Mouse (Mus musculus) lung, adult 2 months (tissue): Measurements from ENCODE around the gene Arap2. TPM values are rescaled to one million over a fixed set of nuclear protein-coding genes. Genes with fewer than 3 reads are reported as not detected.

Experiments
- DNase-seq: peaks from one replicate; pipeline ENCODE4 v3.0.0; 2022
- H3K4me1 ChIP-seq: fragments of 200-500 bp; 2 replicates; pipeline ENCODE4 v1.6.1; 2011; ENCODE audit warnings: low read length; ENCODE audit not compliant: control insufficient read depth, insufficient read depth
- H3K4me3 ChIP-seq: fragments of 200-500 bp; replicated peaks from 2 replicates; pipeline ENCODE3; 2011; ENCODE audit warnings: low read depth, mild to moderate bottlenecking, control low read depth, low read length; ENCODE audit errors: extremely low read depth
- CTCF ChIP-seq: fragments of 200-500 bp; IDR thresholded peaks from 2 replicates; pipeline ENCODE4 v1.5.1; 2011; ENCODE audit warnings: mild to moderate bottlenecking, low read length, control low read depth; ENCODE audit not compliant: insufficient read depth
- POLR2A ChIP-seq: fragments of 200-500 bp; IDR thresholded peaks from 2 replicates; pipeline ENCODE4 v1.6.1; 2011; ENCODE audit warnings: low read depth, mild to moderate bottlenecking, control low read depth, low read length, borderline replicate concordance; ENCODE audit errors: extremely low read depth
- WGBS: fragments of 180-500 bp; shearing (Covaris S2); methylation state at CpG from one replicate; pipeline ENCODE4 v1.1.7; 2018; 5-methylcytosine and 5-hydroxymethylcytosine counted together
- polyA plus RNA-seq: library from polyadenylated mRNA; depleted of rRNA; stranded (reverse); fragments of >200 nt; gene quantifications from 2 replicates; pipeline ENCODE4 v1.2.3, GENCODE M21; 2012

Arap2 gene
- polyA plus RNA-seq, 1 experiment: 15.8 TPM

DNA sequence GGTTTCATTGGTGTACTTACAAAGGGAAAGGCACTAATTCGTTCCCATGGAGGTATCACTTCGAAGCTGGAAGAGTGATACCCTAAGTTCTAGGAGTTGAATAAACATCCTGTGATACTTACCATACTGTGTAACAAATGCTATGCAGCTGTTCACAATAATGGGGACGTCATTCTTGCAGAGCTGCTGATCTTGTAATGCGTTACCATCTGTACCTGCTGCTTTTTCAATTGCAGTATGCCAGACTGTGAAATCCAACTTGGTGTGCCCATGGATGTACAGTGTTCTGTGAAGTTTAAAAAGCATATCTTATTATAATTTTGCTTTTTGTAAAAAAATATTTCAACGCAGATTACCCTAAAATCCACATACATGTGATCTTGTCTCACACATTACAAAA is 112.0 kb downstream of the Arap2 start:
- H3K4me1 ChIP-seq: no peaks in the 10 kb centered on the region
- TF ChIP-seq POLR2A (no peak), CTCF (no peak)
- 61% methylated on average over 5 of the region's 5 CpGs for WGBS
- DNase-seq: no peak
- H3K4me3 ChIP-seq: no peak overlapping the region

DNA sequence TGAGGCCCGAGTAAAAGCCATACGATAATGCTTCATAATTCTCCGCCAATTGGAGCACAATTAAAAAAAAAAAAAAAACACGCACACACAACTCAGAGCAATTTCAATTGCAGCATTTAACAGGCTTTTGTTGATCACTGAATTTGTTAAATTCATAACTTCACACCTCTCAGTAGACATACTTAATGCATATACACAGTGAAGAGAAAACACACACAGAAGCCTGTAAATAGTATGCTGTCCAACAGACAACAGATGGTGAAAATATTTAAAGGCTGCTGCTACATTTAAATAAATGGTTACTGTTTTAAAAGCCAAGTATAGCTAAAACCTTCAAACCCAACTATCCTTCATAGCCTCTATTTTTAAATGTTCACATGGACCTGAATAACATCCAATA is 123.6 kb downstream of the Arap2 start:
- Histone ChIP-seq H3K4me3 (no peak overlapping the region), H3K4me1 (no peaks in the 10 kb centered on the region)
- DNase-seq: no peak
- 95% methylated on average over 4 of the region's 4 CpGs for WGBS
- TF ChIP-seq CTCF: no peak
- TF ChIP-seq POLR2A: no peak

DNA sequence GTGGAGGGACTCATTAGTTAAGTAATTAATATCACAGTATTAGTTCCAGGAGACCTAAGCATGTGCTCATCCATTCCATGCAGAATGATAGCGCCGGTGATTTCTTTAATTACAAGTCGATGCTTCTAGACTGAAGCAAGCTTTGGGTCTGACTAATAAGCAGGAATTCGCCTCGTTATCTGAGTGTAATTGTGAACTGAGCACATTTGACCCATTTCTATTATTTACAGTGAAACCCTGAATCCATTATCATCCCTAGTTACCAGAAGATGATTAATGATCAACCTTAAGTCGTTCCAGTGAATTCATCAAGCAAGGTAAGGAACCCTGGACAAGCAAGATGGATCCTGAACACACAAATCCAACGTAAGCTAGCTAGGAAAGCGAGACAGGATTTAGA is 125.5 kb downstream of the Arap2 start:
- TF ChIP-seq CTCF (no peak), POLR2A (no peak)
- DNase-seq: no peak
- H3K4me1 ChIP-seq: no peaks in the 10 kb centered on the region
- no peak overlapping the region for H3K4me3 ChIP-seq
- 84% methylated on average over 8 of the region's 8 CpGs for WGBS

DNA sequence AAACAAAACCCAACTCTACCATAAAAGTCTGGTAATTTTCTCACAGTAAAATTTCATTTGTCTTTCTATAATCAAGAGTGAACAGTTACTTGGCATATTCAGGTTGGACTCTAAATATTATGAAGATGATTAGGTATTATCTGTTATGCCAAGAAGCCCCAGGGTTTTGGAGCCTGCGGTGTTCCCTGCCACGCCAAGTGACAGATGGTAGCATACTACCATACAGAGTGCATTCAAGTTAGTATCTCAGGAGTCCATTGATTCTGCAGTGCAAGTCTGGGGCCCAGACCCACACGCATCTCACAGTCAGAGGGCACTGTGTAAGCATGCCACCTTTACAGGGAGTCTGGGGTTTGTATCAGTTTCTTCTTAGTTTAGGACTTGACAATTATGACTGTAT is 129.6 kb downstream of the Arap2 start:
- TF ChIP-seq POLR2A (no peak), CTCF (no peak)
- 93% methylated on average over 3 of the region's 3 CpGs for WGBS

DNA sequence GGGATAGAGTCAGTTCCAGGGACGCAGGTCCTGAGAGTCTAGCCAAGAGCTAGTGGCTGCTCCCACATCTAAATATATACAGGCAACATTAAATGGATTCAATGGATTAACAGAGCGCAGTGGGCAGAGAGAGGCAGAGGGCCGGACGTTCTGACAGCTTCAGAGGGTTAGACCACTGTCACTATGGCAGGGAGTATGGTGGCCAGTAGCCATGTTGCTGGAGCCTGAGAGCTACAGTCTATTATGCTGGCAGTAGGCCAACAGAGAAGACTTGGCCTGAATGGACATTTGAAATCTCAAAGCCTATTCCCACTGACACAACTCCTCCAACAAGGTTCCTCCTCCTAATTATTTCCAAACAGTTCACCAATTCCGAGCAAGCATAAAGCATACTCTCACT is 137.1 kb downstream of the Arap2 start:
- WGBS: 86% methylated on average over 5 of the region's 5 CpGs
- no peak for TF ChIP-seq POLR2A
- no peak for DNase-seq
- Histone ChIP-seq H3K4me1 (no peaks in the 10 kb centered on the region), H3K4me3 (no peak overlapping the region)

More for the DNA sequence above, 129.6 kb downstream of the Arap2 start:
- Histone ChIP-seq H3K4me3 (no peak overlapping the region), H3K4me1 (no peaks in the 10 kb centered on the region)
- DNase-seq: no peak

DNA sequence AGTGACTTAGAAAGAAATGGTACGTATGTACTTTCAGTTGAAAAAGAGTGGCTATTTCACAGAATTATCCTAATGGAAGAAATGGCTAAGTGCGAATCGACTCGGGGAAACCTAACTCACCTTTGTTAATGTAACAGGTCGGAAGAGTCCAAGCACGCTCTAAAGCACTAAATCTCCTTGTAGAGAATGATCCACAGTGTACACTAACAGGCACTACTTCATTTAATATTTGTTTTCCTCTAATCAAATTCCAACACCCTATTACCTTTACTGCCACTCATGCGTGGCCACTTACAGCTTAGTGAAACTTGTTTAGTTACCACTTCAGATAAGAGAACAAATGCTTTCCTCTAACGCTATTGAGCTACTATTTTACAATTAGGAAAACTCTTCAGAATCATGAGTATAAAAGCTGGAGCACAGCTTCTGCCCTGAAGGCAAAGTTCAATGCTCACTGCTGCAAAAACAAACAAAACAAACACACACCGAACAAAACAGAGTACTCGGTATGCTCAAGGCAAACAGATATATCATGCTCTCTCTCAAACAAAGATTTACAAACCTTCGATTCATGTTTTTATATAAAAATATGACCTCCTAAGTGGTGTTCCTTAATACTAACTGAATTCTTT is 143.0 kb downstream of the Arap2 start:
- Histone ChIP-seq H3K4me1 (no peaks in the 10 kb centered on the region), H3K4me3 (no peak overlapping the region)
- 66% methylated on average over 11 of the region's 11 CpGs for WGBS
- no peak for DNase-seq
- no peak for TF ChIP-seq POLR2A
- no peak for TF ChIP-seq CTCF

DNA sequence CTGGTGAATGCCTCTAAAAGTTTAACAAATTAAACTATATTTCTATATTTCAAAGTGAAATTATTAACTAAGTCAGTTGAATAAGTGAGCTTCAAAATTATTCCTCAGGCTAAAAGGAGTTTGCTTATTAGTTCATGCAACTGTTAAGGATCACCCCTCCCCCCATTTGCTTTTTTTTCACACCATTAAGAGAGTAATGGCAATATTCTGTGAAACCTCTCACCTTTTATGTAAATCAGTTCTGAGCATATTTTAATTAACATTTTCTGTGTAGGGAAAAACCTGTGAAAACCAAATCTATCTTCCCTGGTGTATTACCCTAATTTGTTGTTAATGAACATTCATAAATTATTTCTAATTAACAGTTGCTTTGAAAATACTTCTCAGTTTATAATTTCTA is 147.7 kb downstream of the Arap2 start:
- no peaks in the 10 kb centered on the region for H3K4me1 ChIP-seq
- H3K4me3 ChIP-seq: no peak overlapping the region
- DNase-seq: no peak
- TF ChIP-seq CTCF: no peak
- no peak for TF ChIP-seq POLR2A

DNA sequence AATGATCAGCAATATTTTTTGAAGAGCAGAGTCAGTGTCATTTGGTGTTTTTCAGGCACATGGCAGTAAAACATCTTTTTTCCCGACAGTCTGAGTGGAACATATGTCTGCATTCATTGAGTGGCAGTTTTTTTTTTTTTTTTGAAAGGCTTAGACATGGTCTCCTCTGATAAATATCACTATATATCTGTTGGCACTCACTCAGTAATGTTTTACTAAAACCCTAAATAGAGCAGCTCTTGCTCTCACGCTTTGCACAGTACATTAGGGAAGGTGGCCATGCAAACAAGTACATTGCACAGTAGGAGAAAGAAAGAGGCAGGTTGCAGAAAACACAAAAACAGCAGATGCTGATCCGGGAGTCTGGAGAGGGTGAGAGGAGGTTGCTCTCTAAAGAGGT is 154.0 kb downstream of the Arap2 start:
- 75% methylated on average over 3 of the region's 3 CpGs for WGBS
- Histone ChIP-seq H3K4me1 (no peaks in the 10 kb centered on the region), H3K4me3 (no peak overlapping the region)
- TF ChIP-seq CTCF (no peak), POLR2A (no peak)
- no peak for DNase-seq

DNA sequence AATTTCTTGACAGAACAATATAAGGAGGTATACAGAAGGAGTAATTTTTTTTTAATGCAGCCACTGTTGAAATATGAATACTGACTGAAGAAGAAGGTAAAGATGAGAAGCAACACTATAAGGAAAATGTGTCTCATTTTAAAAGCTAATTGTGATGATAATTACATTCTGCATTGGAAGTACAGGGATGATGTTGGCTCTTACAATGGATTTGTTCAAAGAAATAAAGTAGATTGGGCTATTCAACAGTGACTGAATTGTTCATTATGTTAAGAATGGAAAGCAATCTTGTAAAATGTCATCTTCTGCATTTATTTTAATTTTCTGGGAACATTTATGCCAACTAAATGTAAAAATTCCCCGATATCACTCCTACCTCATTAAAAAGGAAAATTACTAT is 178.6 kb downstream of the Arap2 start:
- TF ChIP-seq CTCF: no peak
- no peak for TF ChIP-seq POLR2A
- Histone ChIP-seq H3K4me3 (no peak overlapping the region), H3K4me1 (no peaks in the 10 kb centered on the region)
- no peak for DNase-seq
- WGBS: 88% methylated on average over 1 of the region's 1 CpGs

DNA sequence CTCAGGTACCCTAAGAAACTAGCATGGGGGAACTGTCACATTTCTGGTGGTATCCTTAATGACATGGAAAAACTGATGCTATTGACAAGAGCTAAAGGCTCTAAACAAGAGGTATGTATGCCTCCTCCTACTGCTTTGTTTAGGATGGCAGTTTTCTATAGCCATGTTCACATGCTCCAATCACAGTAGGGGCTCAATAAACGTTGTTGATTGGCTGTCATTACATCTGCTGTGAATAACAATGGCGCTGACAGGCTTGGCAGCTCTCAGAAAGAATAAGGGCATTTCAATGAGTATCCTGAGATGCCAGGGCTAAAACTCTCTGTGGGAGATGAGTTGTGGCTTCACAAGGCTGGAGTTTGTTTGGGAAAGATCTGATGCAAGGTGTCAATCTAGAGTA is 183.3 kb downstream of the Arap2 start:
- WGBS: 27% methylated on average over 2 of the region's 2 CpGs
- TF ChIP-seq POLR2A (no peak), CTCF (no peak)
- DNase-seq: no peak
- H3K4me3 ChIP-seq: no peak overlapping the region
- no peaks in the 10 kb centered on the region for H3K4me1 ChIP-seq

DNA sequence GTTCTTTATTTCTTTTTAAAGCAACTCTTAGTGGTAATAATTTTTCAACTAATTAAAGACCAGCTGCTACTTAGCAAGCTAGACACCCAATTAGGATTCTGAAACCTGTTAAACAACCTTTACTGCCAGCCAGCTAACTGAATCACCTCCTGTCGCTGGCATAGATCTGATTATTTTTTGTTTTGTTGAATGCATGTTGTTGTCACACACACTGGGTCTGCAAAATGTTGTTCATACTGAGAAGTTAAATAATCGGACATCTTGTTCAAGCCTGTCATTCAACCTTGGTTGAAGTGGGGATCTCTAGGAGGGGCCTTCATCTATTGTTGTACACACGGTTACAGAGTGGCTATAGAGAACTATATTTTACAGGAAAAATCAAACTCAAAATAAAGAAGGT is 184.3 kb downstream of the Arap2 start:
- no peak overlapping the region for H3K4me3 ChIP-seq
- DNase-seq: no peak
- no peaks in the 10 kb centered on the region for H3K4me1 ChIP-seq
- 74% methylated on average over 3 of the region's 3 CpGs for WGBS
- TF ChIP-seq POLR2A (no peak), CTCF (no peak)
